Mouse (Mus musculus) lung, adult 2 months (tissue): ENCODE measurements at regions not wholly inside any gene's neighbourhood (a gene's known extent, or its start where the extent isn't known, plus 50 kb on each side); places are given as distances from the start of the nearest gene placed in this dataset.

ENCODE experiments used
- CTCF ChIP-seq: fragments of 200-500 bp; IDR thresholded peaks from 2 replicates; pipeline ENCODE4 v1.5.1; 2011; ENCODE audit warnings: mild to moderate bottlenecking, low read length, control low read depth; ENCODE audit not compliant: insufficient read depth
- POLR2A ChIP-seq: fragments of 200-500 bp; IDR thresholded peaks from 2 replicates; pipeline ENCODE4 v1.6.1; 2011; ENCODE audit warnings: low read depth, mild to moderate bottlenecking, control low read depth, low read length, borderline replicate concordance; ENCODE audit errors: extremely low read depth

DNA sequence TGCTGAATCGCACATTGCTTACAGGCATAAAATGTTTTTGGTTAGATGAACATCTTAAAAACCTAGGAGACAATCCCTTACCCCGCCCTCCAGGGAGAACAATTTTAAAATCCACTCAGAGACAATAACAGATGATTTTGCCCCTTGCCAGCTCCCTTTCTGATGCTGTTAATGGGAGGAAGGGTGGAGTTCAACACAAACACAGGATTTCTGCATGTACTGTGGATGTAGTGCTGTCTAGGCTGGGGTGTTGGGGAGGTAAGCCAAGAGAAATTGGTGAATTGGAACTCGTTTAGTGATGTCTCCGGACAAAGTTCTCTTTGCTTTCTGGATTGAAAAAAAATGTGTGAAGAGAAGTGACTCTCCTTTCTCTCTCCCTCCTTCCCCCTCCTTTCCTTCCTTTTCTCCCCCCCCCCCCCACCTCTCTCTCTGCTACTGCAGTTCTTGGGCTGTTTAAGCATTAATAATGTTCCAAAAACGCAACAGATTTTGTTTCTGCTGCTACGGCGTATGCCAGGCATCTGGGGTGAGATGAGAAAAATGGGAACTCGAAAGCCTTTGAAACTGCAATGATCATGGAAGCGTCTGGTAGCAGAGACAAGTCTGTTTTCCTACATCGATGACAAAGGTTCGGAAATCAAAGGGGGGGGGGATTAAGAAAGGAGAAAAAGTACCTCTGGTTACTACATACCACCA lies 68.8 kb upstream of the Acbd6 start:
- no peak for TF ChIP-seq CTCF
- no peak for TF ChIP-seq POLR2A
